Comparison of ENCODE assay signal across 8 mouse cellular contexts in genomic region chr4:76449466-76450350, GRCm38 (mm10).
DNase-seq lines count a peak whose midpoint lies in the region; ATAC-seq lines count a peak whose summit lies in the region.

No protein-coding gene starts in this region.

- peak; percentile 4 for DNase-seq in 3134 (ENCODE audit: extremely low read depth, insufficient read length, low spot score)
- peak; percentile 82 for DNase-seq in forebrain, embryonic 14.5 days (ENCODE audit: low spot score)
- DNase-seq in kidney, postnatal 14 days = peak; percentile 85
- peak; percentile 72 for DNase-seq in liver, embryonic 11.5 days (ENCODE audit: low spot score)
- peak; percentile 84 for DNase-seq in neural tube, embryonic 11.5 days (ENCODE audit: low spot score)
- peak; percentile 13 for DNase-seq in urinary bladder, postnatal 10 days (ENCODE audit: low spot score)

- H3K4me3 ChIP-seq in brown adipose tissue, adult 24 weeks (ENCODE audit: insufficient read depth, low read depth, low read length) = peak overlapping the region; percentile 83
- H3K4me3 ChIP-seq in forebrain, embryonic 14.5 days (ENCODE audit: low read depth, low read length) = peak overlapping the region; percentile 76
- H3K4me3 ChIP-seq in heart, embryonic 16.5 days (ENCODE audit: low read length) = peak overlapping the region; percentile 88
- peak overlapping the region; percentile 67 for H3K4me3 ChIP-seq in liver, embryonic 11.5 days (ENCODE audit: low read depth, low read length)
- H3K4me3 ChIP-seq in neural tube, embryonic 11.5 days (ENCODE audit: low read depth, low read length) = peak overlapping the region; percentile 90

- H3K27me3 ChIP-seq in forebrain, embryonic 14.5 days (replicated peaks; ENCODE audit: control insufficient read depth, insufficient read depth, low read length) = no peaks in the 10 kb centered on the region
- H3K27me3 ChIP-seq in heart, embryonic 16.5 days (ENCODE audit: control insufficient read depth, insufficient read depth, low read length) = no peaks in the 10 kb centered on the region
- H3K27me3 ChIP-seq in liver, embryonic 11.5 days (replicated peaks; ENCODE audit: control insufficient read depth, insufficient read depth, low read length) = peaks cover 30% of the 10 kb centered on the region
- H3K27me3 ChIP-seq in neural tube, embryonic 11.5 days (ENCODE audit: control insufficient read depth, insufficient read depth, low read length) = no peaks in the 10 kb centered on the region

- ATAC-seq in forebrain, embryonic 14.5 days = peak; percentile 85
- ATAC-seq in heart, embryonic 16.5 days (replicated peaks; ENCODE audit: extremely low read depth, insufficient read depth, low FRiP score) = peak; percentile 70
- ATAC-seq in liver, embryonic 11.5 days (replicated peaks; ENCODE audit: low FRiP score) = peak; percentile 61
- ATAC-seq in neural tube, embryonic 11.5 days (ENCODE audit: insufficient read depth, low FRiP score, low TSS enrichment) = peak; percentile 77

- H3K4me2 ChIP-seq in forebrain, embryonic 14.5 days (ENCODE audit: low read length) = peak overlapping the region; percentile 69
- peak overlapping the region; percentile 74 for H3K4me2 ChIP-seq in heart, embryonic 16.5 days (ENCODE audit: low read depth, low read length)
- peak overlapping the region; percentile 74 for H3K4me2 ChIP-seq in liver, embryonic 11.5 days
- peak overlapping the region; percentile 86 for H3K4me2 ChIP-seq in neural tube, embryonic 11.5 days (ENCODE audit: low read depth)

- no peaks in the 10 kb centered on the region for H3K4me1 ChIP-seq in brown adipose tissue, adult 24 weeks (ENCODE audit: control insufficient read depth, insufficient read depth, insufficient read length, low read length)
- 0 out of 2 replicates have a peak, but pooled peaks cover 2% of the 10 kb centered on the region for H3K4me1 ChIP-seq in forebrain, embryonic 14.5 days (ENCODE audit: control insufficient read depth, insufficient read depth, low read length)
- H3K4me1 ChIP-seq in heart, embryonic 16.5 days (ENCODE audit: control insufficient read depth, insufficient read depth, low read length) = peaks cover 11% of the 10 kb centered on the region
- no peaks in the 10 kb centered on the region for H3K4me1 ChIP-seq in liver, embryonic 11.5 days (replicated peaks; ENCODE audit: control insufficient read depth, insufficient read depth, low read length)
- 0 out of 2 replicates have a peak, but pooled peaks cover 2% of the 10 kb centered on the region for H3K4me1 ChIP-seq in neural tube, embryonic 11.5 days (ENCODE audit: control insufficient read depth, insufficient read depth, low read length)

- H3K9me3 ChIP-seq in forebrain, embryonic 14.5 days (replicated peaks; ENCODE audit: control insufficient read depth, low read length) = no peaks in the 10 kb centered on the region
- no peaks in the 10 kb centered on the region for H3K9me3 ChIP-seq in heart, embryonic 16.5 days (replicated peaks; ENCODE audit: control insufficient read depth, low read length)
- no peaks in the 10 kb centered on the region for H3K9me3 ChIP-seq in liver, embryonic 11.5 days (ENCODE audit: control insufficient read depth, low read length)
- no peaks in the 10 kb centered on the region for H3K9me3 ChIP-seq in neural tube, embryonic 11.5 days (ENCODE audit: control insufficient read depth, low read length)

- peak overlapping the region; percentile 93 for H3K9ac ChIP-seq in forebrain, embryonic 14.5 days (ENCODE audit: low read length)
- peak overlapping the region; percentile 90 for H3K9ac ChIP-seq in heart, embryonic 16.5 days (ENCODE audit: low read length)
- peak overlapping the region; percentile 70 for H3K9ac ChIP-seq in liver, embryonic 11.5 days (ENCODE audit: low read depth, low read length)
- peak overlapping the region; percentile 93 for H3K9ac ChIP-seq in neural tube, embryonic 11.5 days (ENCODE audit: low read length)

- peak overlapping the region; percentile 87 for H3K27ac ChIP-seq in brown adipose tissue, adult 24 weeks (replicated peaks; ENCODE audit: low read depth, low read length)
- peak overlapping the region; percentile 95 for H3K27ac ChIP-seq in forebrain, embryonic 14.5 days (ENCODE audit: low read depth, low read length)
- H3K27ac ChIP-seq in heart, embryonic 16.5 days (ENCODE audit: low read length) = peak overlapping the region; percentile 95
- peak overlapping the region; percentile 73 for H3K27ac ChIP-seq in liver, embryonic 11.5 days (ENCODE audit: low read depth, low read length)
- H3K27ac ChIP-seq in neural tube, embryonic 11.5 days (ENCODE audit: low read depth, low read length) = peak overlapping the region; percentile 95

- no peaks in the 10 kb centered on the region for H3K36me3 ChIP-seq in forebrain, embryonic 14.5 days (ENCODE audit: control insufficient read depth, insufficient read depth, low read length)
- no peaks in the 10 kb centered on the region for H3K36me3 ChIP-seq in heart, embryonic 16.5 days (ENCODE audit: control insufficient read depth, insufficient read depth)
- H3K36me3 ChIP-seq in liver, embryonic 11.5 days (ENCODE audit: control insufficient read depth, insufficient read depth, low read length) = no peaks in the 10 kb centered on the region
- H3K36me3 ChIP-seq in neural tube, embryonic 11.5 days (ENCODE audit: control insufficient read depth, insufficient read depth, low read length) = no peaks in the 10 kb centered on the region

- WGBS in forebrain, embryonic 14.5 days = under 1% methylated on average over 67 of the region's 99 CpGs
- WGBS in heart, embryonic 16.5 days = under 1% methylated on average over 85 of the region's 99 CpGs
- WGBS in liver, embryonic 11.5 days = under 1% methylated on average over 89 of the region's 99 CpGs
- under 1% methylated on average over 74 of the region's 99 CpGs for WGBS in neural tube, embryonic 11.5 days

Comparison
In these comparisons a context has a peak if more than half of its experiments do, and no peak if none do; other contexts are left out.
1. Peak in every context shown above with its lines: DNase-seq, ATAC-seq, H3K4me3 ChIP-seq and H3K27ac ChIP-seq.
2. DNase-seq: peak in every context shown above with its lines; median percentile 85 in kidney, postnatal 14 days; 84 in neural tube, embryonic 11.5 days; 82 in forebrain, embryonic 14.5 days; 72 in liver, embryonic 11.5 days; 13 in urinary bladder, postnatal 10 days; 4 in 3134.